14 mouse cellular contexts compared by ENCODE assay signal in genomic region chr9:4458193-4458592, GRCm38 (mm10).
A peak's percentile ranks its signal among the peaks of the same experiment; 100 is the strongest.
DNase-seq lines count a peak whose midpoint lies in the region; ATAC-seq lines count a peak whose summit lies in the region.
"Had no signal": no experiment of that assay in that cellular context is flagged by ENCODE, and none has a peak within 500 bp of the region (broad histone marks: within the 10 kb centered on the region; RNA-seq: fewer than 3 reads in every experiment).

No protein-coding gene starts in this region.

- DNase-seq in cerebellum, postnatal 10 days = peak; percentile 6 to 24
- no peak for DNase-seq in cerebellum, postnatal 25 days
- no peak for DNase-seq in frontal cortex, postnatal 36 days (ENCODE audit: low spot score in 2 of 2)
- peak; percentile 13 for DNase-seq in heart, adult 8-10 months (ENCODE audit: low spot score)
- DNase-seq in heart, postnatal 4 days = no peak
- no peak for DNase-seq in urinary bladder, adult 18-20 months (ENCODE audit: low spot score in 2 of 2)
- DNase-seq: B cell, adult 2 months; cerebellum, adult 18-20 months; cerebellum, adult 9-11 months; embryo, embryonic 11 days; kidney, adult 2 months had no signal

- ATAC-seq in frontal cortex, adult (ENCODE audit: low TSS enrichment) = peak; percentile 65
- ATAC-seq: CD4-positive, CD25-positive, alpha-beta regulatory T cell, adult 4 months; intestine, embryonic 16.5 days had no signal

Comparison
In these comparisons a context has a peak if more than half of its experiments do, and no peak if none do; other contexts are left out.
1. DNase-seq: peak in cerebellum, postnatal 10 days (2 of 2) and heart, adult 8-10 months (single experiment); none in cerebellum, postnatal 25 days (0 of 2), frontal cortex, postnatal 36 days (0 of 2), heart, postnatal 4 days (single experiment) and urinary bladder, adult 18-20 months (0 of 2).